Comparison of ENCODE assay signal across 14 mouse cellular contexts in the genomic region with DNA sequence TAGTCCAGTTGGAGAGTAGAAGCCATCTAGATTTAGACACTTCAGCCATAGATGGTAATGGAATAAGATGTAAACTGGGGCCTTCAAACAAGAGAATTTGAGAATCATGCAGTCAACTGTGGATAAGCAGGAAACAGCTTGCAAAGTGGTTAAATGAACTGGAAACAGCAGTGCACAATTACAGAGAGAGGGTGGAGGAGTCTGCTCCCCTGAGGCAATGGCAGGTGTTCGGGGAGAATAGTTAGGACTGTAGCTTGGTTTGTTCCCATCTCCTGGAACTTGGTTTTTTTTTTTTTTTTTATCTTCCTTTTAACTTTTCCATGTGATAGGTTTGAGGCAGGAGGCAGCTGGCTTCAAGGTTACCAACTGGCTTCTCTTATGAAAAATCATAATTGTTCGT.
DNase-seq lines count a peak whose midpoint lies in the region; ATAC-seq and TF ChIP-seq lines count a peak whose summit lies in the region.
"Had no signal": no experiment of that assay in that cellular context is flagged by ENCODE, and none has a peak within 500 bp of the region (broad histone marks: within the 10 kb centered on the region; RNA-seq: fewer than 3 reads in every experiment).

No protein-coding gene starts in this region.

- no peak overlapping the region for H3K4me2 ChIP-seq in hindbrain, postnatal 0 days (ENCODE audit: low read depth, low read length)
- no peak overlapping the region for H3K4me2 ChIP-seq in hindbrain, embryonic 13.5 days
- H3K4me2 ChIP-seq in embryonic facial prominence, embryonic 12.5 days (replicated peaks) = no peak overlapping the region
- H3K4me2 ChIP-seq: hindbrain, embryonic 12.5 days; midbrain, embryonic 12.5 days had no signal

- no peaks in the 10 kb centered on the region for H3K4me1 ChIP-seq in hindbrain, postnatal 0 days (ENCODE audit: insufficient read depth, low read length)
- H3K4me1 ChIP-seq in hindbrain, embryonic 13.5 days (replicated peaks) = no peaks in the 10 kb centered on the region
- H3K4me1 ChIP-seq in embryonic facial prominence, embryonic 12.5 days = no peaks in the 10 kb centered on the region
- H3K4me1 ChIP-seq: hindbrain, embryonic 12.5 days; midbrain, embryonic 12.5 days had no signal

- H3K27me3 ChIP-seq in hindbrain, postnatal 0 days (ENCODE audit: insufficient read depth, low read length) = no peaks in the 10 kb centered on the region
- H3K27me3 ChIP-seq in hindbrain, embryonic 13.5 days = no peaks in the 10 kb centered on the region
- H3K27me3 ChIP-seq in embryonic facial prominence, embryonic 12.5 days = no peaks in the 10 kb centered on the region
- H3K27me3 ChIP-seq: hindbrain, embryonic 12.5 days; midbrain, embryonic 12.5 days had no signal

- 39% methylated on average over 2 of the region's 2 CpGs for WGBS in hindbrain, postnatal 0 days
- 60% methylated on average over 2 of the region's 2 CpGs for WGBS in hindbrain, embryonic 13.5 days
- 53% methylated on average over 2 of the region's 2 CpGs for WGBS in embryonic facial prominence, embryonic 12.5 days

- H3K36me3 ChIP-seq in hindbrain, postnatal 0 days (ENCODE audit: insufficient read depth, low read length) = no peaks in the 10 kb centered on the region
- no peaks in the 10 kb centered on the region for H3K36me3 ChIP-seq in hindbrain, embryonic 13.5 days
- H3K36me3 ChIP-seq in embryonic facial prominence, embryonic 12.5 days = no peaks in the 10 kb centered on the region
- H3K36me3 ChIP-seq: hindbrain, embryonic 12.5 days; midbrain, embryonic 12.5 days had no signal

- H3K4me3 ChIP-seq in hindbrain, postnatal 0 days (ENCODE audit: low read length) = no peak overlapping the region
- no peak overlapping the region for H3K4me3 ChIP-seq in hindbrain, embryonic 13.5 days
- H3K4me3 ChIP-seq in embryonic facial prominence, embryonic 12.5 days = no peak overlapping the region
- H3K4me3 ChIP-seq: hindbrain, embryonic 12.5 days; midbrain, embryonic 12.5 days had no signal

- ATAC-seq in hindbrain, postnatal 0 days = peak; percentile 74
- no peak for ATAC-seq in hindbrain, embryonic 13.5 days (ENCODE audit: low FRiP score)
- ATAC-seq in embryonic facial prominence, embryonic 12.5 days (ENCODE audit: insufficient number of reproducible peaks, insufficient read depth, low FRiP score, low TSS enrichment) = 0 out of 2 replicates have a peak, but pooled peaks have one; percentile 41
- no peak for ATAC-seq in monocyte, adult 5-6 weeks (replicated peaks; ENCODE audit: insufficient number of reproducible peaks, low FRiP score, low TSS enrichment, poor library complexity, severe bottlenecking)
- ATAC-seq: CD4-positive, CD25-positive, alpha-beta regulatory T cell, adult 4 months; intestine, postnatal 0 days had no signal

- TF ChIP-seq CTCF in hindbrain, postnatal 0 days (IDR thresholded peaks at IDR 0.05; ENCODE audit: low read depth) = no peak

- no peak overlapping the region for H3K9ac ChIP-seq in hindbrain, postnatal 0 days (replicated peaks; ENCODE audit: low read length)
- H3K9ac ChIP-seq in hindbrain, embryonic 13.5 days = no peak overlapping the region
- no peak overlapping the region for H3K9ac ChIP-seq in embryonic facial prominence, embryonic 12.5 days
- H3K9ac ChIP-seq: hindbrain, embryonic 12.5 days; midbrain, embryonic 12.5 days had no signal

- H3K9me3 ChIP-seq in hindbrain, postnatal 0 days (ENCODE audit: low read length) = no peaks in the 10 kb centered on the region
- H3K9me3 ChIP-seq in hindbrain, embryonic 13.5 days = no peaks in the 10 kb centered on the region
- no peaks in the 10 kb centered on the region for H3K9me3 ChIP-seq in embryonic facial prominence, embryonic 12.5 days
- H3K9me3 ChIP-seq: hindbrain, embryonic 12.5 days; midbrain, embryonic 12.5 days had no signal

- DNase-seq in hindbrain, postnatal 0 days (ENCODE audit: low spot score) = peak; percentile 37
- DNase-seq in spleen, postnatal 36 days (ENCODE audit: low spot score in 2 of 2) = peak; percentile 2 to 8
- DNase-seq in spleen, adult 12 weeks (ENCODE audit: low spot score) = no peak
- DNase-seq in MN1 (ENCODE audit: low spot score) = no peak
- DNase-seq: liver; lung, adult 18-20 months; lung, postnatal 4 days had no signal

- no peak overlapping the region for H3K27ac ChIP-seq in hindbrain, postnatal 0 days
- H3K27ac ChIP-seq in hindbrain, embryonic 13.5 days = no peak overlapping the region
- no peak overlapping the region for H3K27ac ChIP-seq in embryonic facial prominence, embryonic 12.5 days
- H3K27ac ChIP-seq: hindbrain, embryonic 12.5 days; midbrain, embryonic 12.5 days had no signal

Comparison
In these comparisons a context has a peak if more than half of its experiments do, and no peak if none do; other contexts are left out.
1. ATAC-seq: peak in hindbrain, postnatal 0 days (single experiment) and embryonic facial prominence, embryonic 12.5 days (single experiment); none in hindbrain, embryonic 13.5 days (single experiment) and monocyte, adult 5-6 weeks (single experiment).
2. DNase-seq: peak in hindbrain, postnatal 0 days (single experiment) and spleen, postnatal 36 days (2 of 2); none in spleen, adult 12 weeks (single experiment) and MN1 (single experiment).